Mouse (Mus musculus): ENCODE measurements around the gene Acbd3.

Acbd3 gene

DNA sequence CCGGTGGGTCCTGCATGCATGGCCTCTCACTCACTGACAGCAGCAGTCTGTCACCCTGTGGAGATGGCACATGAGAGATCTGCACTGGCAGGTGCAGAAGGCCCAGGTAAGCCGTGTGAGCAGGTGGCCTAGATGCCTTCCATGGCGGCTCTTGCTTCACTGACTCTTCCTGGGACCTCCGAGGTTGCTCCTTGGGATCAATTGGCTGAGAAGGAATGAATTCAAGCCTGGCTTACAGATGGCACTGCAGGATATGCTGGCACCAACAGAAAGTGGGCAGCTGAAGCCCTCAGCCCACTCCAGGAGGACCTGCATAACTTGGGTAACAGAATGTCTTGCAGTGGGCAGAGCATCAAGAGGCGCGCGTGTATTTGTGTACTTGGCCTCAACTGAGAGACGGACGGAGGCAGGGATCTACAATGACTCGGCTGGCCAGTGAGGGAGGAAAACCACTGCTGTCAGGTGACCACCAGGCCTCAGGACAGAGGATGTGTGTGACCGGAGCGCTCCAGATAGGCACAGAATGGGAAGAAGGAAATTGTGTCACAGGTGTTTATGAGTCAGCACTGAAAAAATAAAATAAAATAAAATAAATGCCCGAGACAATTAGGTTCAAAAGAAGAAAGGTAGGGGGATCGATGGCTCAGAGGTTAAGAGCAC is 66.1 kb downstream of the Acbd3 start:
- DNase-seq: no peak

- no peak for DNase-seq
Observed at GRCm38 (mm10) chr1:180792814-180793213, 67.0 kb downstream of the Acbd3 start.

DNA sequence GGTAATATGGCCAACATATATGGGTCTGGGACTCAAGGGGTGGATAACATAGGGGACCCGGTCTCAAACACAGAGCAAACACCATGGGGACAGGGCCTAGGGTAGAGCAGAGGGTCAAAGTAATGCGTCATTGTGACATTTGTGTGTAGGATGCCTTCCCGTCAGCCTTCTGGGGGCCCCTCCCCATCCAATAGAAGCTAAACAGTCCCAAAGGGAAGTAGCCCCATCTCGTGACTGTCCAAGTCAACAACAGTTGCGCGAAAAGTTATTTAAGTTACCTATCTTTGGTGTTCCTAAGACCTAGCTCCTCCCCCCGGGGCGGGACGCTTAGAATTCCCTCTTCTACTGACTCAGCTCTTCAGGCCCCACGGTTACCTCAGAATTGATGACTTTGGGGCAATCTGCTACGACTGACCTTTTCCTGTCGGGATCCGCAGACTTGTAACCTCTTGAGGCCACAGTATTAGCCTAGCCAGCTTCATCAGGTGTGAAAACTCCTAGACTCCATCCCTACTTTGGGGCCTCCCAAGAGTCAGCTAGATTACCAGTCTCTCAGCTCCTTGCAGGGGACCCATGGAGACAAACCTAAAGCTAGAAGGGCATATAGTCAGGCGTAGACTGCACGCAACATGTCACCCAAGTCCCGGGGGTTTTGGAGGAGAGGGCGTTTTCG is 67.7 kb downstream of the Acbd3 start:
- no peak for DNase-seq

- no peak for DNase-seq
Observed at GRCm38 (mm10) chr1:180794170-180794569, 68.3 kb downstream of the Acbd3 start.

- no peak for DNase-seq
Observed at GRCm38 (mm10) chr1:180798660-180799059, 72.8 kb downstream of the Acbd3 start.

- no peak for DNase-seq
Observed at GRCm38 (mm10) chr1:180799253-180799652, 73.4 kb downstream of the Acbd3 start.

GRCm38 (mm10) chr1:180800022-180800421 is 74.2 kb downstream of the Acbd3 start:
- DNase-seq: no peak

DNA sequence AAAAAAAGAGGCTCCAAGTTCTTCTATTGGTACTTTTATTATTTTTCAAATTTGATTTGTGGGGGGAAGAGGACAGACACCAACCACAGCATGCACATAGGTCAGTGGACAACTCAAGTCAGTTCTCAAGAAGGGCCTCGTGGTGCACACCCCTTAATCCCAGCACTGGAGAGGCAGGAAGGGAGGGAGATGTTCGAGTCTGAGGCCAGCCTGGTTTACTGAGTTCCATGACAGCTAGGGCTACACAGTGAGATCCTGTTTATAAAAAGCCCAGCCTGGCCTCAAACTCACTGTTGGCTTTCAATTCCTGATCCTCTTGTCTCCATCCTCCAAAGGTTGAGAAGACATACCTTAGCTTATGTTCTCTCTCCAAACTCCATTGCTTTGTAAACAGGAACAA is 75.0 kb downstream of the Acbd3 start:
- no peak for DNase-seq

DNA sequence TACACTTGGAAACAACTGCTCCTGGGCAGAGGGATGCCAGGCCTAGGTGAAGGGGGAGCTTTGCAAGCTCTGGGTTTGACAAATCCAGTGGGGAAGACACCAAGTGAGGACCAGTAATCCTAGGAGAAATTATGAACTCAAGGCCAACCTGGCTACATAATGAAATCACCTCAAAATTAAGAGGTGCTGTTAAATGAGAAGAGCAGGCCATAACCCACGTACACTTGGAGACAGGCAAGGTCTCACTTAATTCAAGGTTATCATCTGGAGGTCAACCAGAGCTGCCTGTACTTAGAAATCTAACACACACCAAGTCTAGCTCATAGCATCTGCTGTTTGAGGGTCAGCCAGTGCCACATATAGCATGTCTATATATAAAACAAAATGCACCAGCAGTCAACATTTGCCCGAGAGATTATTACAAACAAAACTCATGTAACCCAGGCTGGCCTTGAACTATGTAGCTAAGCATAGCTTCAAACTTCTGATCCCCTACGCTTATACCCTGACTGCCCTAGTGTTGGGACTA is 75.7 kb downstream of the Acbd3 start:
- no peak for DNase-seq

Measured in right cerebral cortex, postnatal 25 days (tissue).